Mouse (Mus musculus) embryonic facial prominence, embryonic 14.5 days (tissue): ENCODE data around the gene Dnajc8. TPM values are rescaled to one million over a fixed set of nuclear protein-coding genes. Genes with fewer than 3 reads are reported as not detected.

Experiments used
- ATAC-seq: fragments of 200-750 bp; cut with Nextera tagmentation; 2 replicates; pipeline ENCODE4 v1.8.0; 2017; ENCODE audit warnings: low read depth, moderate number of reproducible peaks, moderate TSS enrichment
- DNase-seq: peaks from one replicate; pipeline ENCODE4 v3.0.0-alpha.2; 2015; ENCODE audit warnings: low spot score
- H3K27ac ChIP-seq: fragments of 300-500 bp; sonication (generic); replicated peaks from 2 replicates; pipeline ENCODE4 v1.5.1; 2014; ENCODE audit warnings: low read depth, mild to moderate bottlenecking, low read length, moderate library complexity
- H3K27me3 ChIP-seq: fragments of 300-500 bp; sonication (generic); replicated peaks from 2 replicates; pipeline ENCODE4 v1.6.1; 2014; ENCODE audit warnings: low read length; ENCODE audit not compliant: control insufficient read depth, insufficient read depth
- H3K36me3 ChIP-seq: fragments of 300-500 bp; sonication (generic); 2 replicates; pipeline ENCODE4 v1.6.1; 2014; ENCODE audit warnings: low read length, mixed read lengths; ENCODE audit not compliant: control insufficient read depth, insufficient read depth
- H3K4me1 ChIP-seq: fragments of 300-500 bp; sonication (generic); 2 replicates; pipeline ENCODE4 v1.6.1; 2014; ENCODE audit warnings: antibody characterized with exemption, low read length; ENCODE audit not compliant: control insufficient read depth, insufficient read depth
- H3K4me2 ChIP-seq: fragments of 300-500 bp; sonication (generic); 2 replicates; pipeline ENCODE4 v1.6.1; 2014; ENCODE audit warnings: low read depth, mild to moderate bottlenecking, low read length, moderate library complexity, mixed read lengths
- H3K4me3 ChIP-seq: fragments of 300-500 bp; sonication (generic); 2 replicates; pipeline ENCODE4 v1.5.1; 2014; ENCODE audit warnings: low read depth, mild to moderate bottlenecking, low read length
- H3K9ac ChIP-seq: fragments of 300-500 bp; sonication (generic); 2 replicates; pipeline ENCODE4 v1.6.1; 2014; ENCODE audit warnings: low read depth, mild to moderate bottlenecking, low read length, moderate library complexity, mixed read lengths
- H3K9me3 ChIP-seq: fragments of 300-500 bp; sonication (generic); 2 replicates; pipeline ENCODE4 v1.6.1; 2016; ENCODE audit warnings: low read length; ENCODE audit not compliant: control insufficient read depth
- WGBS: fragments of 180-500 bp; shearing (Covaris S2); extraction: QIAGEN DNeasy Blood & Tissue Kit; methylation state at CpG from one replicate; pipeline ENCODE4 v1.1.7; 2014; 5-methylcytosine and 5-hydroxymethylcytosine counted together
- polyA plus RNA-seq: library from polyadenylated mRNA; unstranded; fragments of >200 nt; fragmentation: Nextera tagmentation; extraction: Ambion mirVana; gene quantifications from 2 replicates; pipeline ENCODE4 v1.2.1, GENCODE M21; 2014

Dnajc8 gene
- polyA plus RNA-seq, 1 experiment from 2014 or later, result 133 TPM

DNA sequence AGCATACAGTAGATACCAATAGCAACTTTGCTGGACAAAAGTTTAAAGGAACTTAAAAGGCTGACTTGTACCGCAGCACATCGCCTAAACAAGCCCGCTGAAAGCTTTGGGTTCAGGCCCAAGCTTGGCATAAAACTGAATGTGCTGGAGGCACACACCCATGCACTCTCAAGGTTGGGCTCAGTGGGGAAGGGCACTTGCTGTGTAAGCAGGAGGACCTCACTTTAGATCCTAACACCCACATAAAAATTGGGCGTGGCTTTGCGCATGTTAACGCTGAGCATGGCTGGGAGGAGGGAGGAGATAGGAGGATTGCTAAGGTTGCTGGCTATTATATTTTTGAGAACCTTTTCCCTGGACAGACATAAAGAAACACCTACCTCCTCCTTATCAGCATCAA lies 10.5 kb upstream of the Dnajc8 start:
- peaks cover 7% of the 10 kb centered on the region for H3K4me1 ChIP-seq
- no peaks in the 10 kb centered on the region for H3K27me3 ChIP-seq
- DNase-seq (peak; percentile 56), ATAC-seq (0 out of 2 replicates have a peak, but pooled peaks have one; percentile 34)
- WGBS, result 50% methylated on average over 6 of the region's 6 CpGs
- H3K4me2 ChIP-seq, result no peak overlapping the region
- H3K9me3 ChIP-seq, result no peaks in the 10 kb centered on the region
- no peak overlapping the region for H3K9ac ChIP-seq
- H3K36me3 ChIP-seq, result peaks cover 5% of the 10 kb centered on the region
- H3K27ac ChIP-seq, result peak overlapping the region; percentile 44
- H3K4me3 ChIP-seq, result no peak overlapping the region

DNA sequence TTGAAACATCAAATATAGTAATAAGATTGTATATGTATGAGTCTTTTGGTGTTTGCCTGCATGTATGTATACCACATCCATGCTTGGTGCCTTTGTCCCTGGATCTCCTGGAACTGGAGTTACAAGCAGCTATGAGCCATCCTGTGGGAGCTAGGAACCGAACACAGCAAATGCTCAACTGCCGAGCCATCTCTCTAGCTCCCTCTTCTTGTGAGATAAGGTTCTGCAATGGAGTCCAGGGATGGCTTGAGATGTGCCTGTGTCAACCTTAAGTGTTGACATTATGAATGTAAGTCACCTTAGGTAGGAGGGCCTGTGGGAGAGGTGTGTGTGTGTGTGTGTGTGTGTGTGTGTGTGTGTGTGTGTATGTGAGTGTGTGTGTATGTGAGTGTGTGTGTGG lies 8.7 kb upstream of the Dnajc8 start:
- DNase-seq (no peak), ATAC-seq (no peak)
- H3K9ac ChIP-seq, result no peak overlapping the region
- no peak overlapping the region for H3K27ac ChIP-seq
- H3K4me1 ChIP-seq, result peaks cover 7% of the 10 kb centered on the region
- no peaks in the 10 kb centered on the region for H3K9me3 ChIP-seq
- 45% methylated on average over 2 of the region's 2 CpGs for WGBS
- H3K4me3 ChIP-seq, result no peak overlapping the region
- H3K27me3 ChIP-seq, result no peaks in the 10 kb centered on the region
- H3K36me3 ChIP-seq, result peaks cover 22% of the 10 kb centered on the region
- no peak overlapping the region for H3K4me2 ChIP-seq

DNA sequence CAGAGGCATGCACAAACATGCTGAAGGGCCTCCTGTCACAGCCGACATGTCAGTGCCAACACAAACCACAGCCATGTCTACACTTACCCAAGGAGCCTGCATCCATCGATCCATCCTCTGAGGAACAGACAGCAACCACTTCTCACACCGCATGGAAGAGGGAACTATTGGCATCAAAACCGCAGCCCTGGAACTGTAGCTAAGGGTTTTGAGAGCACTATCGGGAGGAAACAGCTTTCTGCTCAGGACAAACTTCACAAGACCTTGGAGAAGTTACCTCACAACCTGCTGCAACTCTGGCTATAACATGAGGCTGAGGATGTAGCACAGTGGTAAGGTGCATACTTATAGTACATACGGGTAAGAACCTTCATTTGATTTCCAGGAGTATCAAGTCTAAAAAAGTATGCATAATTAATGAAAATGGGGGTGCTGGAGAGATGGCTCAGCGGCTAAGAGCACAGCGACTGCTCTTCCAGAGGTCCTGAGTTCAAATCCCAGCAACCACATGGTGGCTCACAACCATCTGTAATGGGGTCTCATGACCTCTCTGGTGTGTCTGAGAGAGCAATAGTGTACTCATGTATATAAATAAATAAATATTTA lies 7.3 kb upstream of the Dnajc8 start:
- 86% methylated on average over 8 of the region's 8 CpGs for WGBS
- no peak for ATAC-seq
- H3K4me2 ChIP-seq, result no peak overlapping the region

DNA sequence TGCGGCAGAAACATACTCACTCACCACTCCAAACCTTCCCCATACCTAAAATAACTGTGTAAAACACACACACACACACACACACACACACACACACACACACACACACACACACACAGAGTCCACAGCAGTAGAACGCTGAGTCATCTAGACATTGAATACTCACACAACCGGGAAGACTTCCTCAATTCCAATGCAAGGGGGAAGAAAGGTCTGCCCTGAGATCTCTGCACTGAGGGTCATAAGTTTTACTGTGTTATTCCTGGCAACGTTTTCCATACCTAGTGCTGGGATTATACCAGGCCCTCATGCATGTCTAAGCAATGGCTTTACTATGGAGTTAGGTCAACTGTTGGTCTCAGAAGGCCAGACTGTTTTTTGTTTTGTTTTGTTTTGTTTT lies 6.0 kb upstream of the Dnajc8 start:
- no peak for DNase-seq
- H3K4me2 ChIP-seq, result no peak overlapping the region
- peaks cover 11% of the 10 kb centered on the region for H3K4me1 ChIP-seq
- no peaks in the 10 kb centered on the region for H3K9me3 ChIP-seq
- H3K27ac ChIP-seq, result no peak overlapping the region
- H3K4me3 ChIP-seq, result no peak overlapping the region
- WGBS, result 83% methylated on average over 4 of the region's 4 CpGs
- no peaks in the 10 kb centered on the region for H3K27me3 ChIP-seq
- no peak for ATAC-seq
- H3K9ac ChIP-seq, result no peak overlapping the region
- peaks cover 24% of the 10 kb centered on the region for H3K36me3 ChIP-seq

More for the DNA sequence above, 7.3 kb upstream of the Dnajc8 start:
- H3K9ac ChIP-seq, result no peak overlapping the region
- no peaks in the 10 kb centered on the region for H3K27me3 ChIP-seq
- H3K4me1 ChIP-seq, result peaks cover 12% of the 10 kb centered on the region
- H3K36me3 ChIP-seq, result peaks cover 24% of the 10 kb centered on the region
- no peaks in the 10 kb centered on the region for H3K9me3 ChIP-seq
- no peak overlapping the region for H3K27ac ChIP-seq
- DNase-seq, result peak; percentile 23
- H3K4me3 ChIP-seq, result no peak overlapping the region

DNA sequence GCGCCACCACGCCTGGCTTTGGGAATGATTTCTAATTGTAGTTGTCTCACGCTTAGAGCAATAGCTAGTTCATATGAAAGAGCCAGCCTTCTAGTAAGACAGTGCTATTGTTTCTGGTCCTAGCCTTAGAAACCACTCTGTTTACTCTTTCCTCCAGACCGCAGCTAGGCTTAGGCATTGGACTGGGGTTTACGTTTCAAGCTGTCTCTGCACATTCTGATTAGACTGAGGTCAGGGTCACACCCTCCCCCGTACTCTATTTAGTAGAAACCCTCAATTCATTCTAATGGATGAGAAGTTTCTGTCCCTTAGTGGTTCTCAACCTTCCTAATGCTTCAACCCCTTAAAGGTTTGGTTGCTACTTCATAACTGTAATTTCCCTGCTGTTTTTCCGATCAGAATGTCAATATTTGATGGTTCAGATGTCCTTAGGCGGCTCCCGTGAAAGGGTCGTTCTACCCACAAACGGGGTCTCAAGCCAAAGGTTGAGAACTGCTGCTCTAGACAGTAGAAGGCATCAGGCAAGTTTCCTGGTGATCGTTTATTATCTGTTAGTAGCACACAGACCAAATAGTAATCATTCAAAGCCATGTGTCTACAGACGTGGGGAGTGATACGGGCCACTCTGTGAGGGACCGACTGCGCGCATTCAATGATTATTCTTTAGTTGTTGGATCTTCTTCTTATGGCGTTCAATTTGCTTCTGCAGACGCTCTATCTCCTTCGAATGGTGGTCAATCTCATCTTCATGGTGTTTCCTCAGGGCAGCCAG lies 5.1 kb upstream of the Dnajc8 start:
- Histone ChIP-seq H3K4me1 (peaks cover 7% of the 10 kb centered on the region; the same call in 1 of the 2 replicates), H3K4me2 (no peak overlapping the region), H3K4me3 (no peak overlapping the region), H3K36me3 (peaks cover 24% of the 10 kb centered on the region), H3K27me3 (no peaks in the 10 kb centered on the region), H3K27ac (no peak overlapping the region), H3K9me3 (no peaks in the 10 kb centered on the region), H3K9ac (no peak overlapping the region)
- 94% methylated on average over 20 of the region's 20 CpGs for WGBS
- no peak for ATAC-seq
- DNase-seq, result no peak

DNA sequence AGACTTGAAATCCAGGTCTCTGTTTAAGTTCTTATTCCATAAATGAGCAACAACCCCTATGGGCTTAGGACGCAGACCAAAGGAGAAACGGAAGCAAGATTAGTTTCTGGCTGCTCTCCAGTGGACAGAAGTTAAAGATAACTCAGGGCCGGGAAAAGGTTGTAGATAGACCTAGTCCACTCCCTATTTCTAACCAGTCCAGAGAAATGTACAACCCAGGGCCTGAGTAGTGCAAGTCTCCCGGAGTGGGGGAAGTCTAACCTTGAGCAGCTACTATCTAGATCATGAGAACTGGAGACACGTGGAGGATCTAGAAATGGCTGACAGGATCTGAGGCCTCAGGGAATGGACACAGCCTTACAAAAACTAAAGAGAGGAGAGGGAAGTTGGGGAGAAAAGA lies 2.9 kb upstream of the Dnajc8 start:
- Histone ChIP-seq H3K27me3 (no peaks in the 10 kb centered on the region), H3K4me2 (peak overlapping the region; percentile 92), H3K4me1 (peaks cover 14% of the 10 kb centered on the region), H3K9ac (peak overlapping the region; percentile 89), H3K27ac (peak overlapping the region; percentile 94), H3K4me3 (peak overlapping the region; percentile 70), H3K36me3 (peaks cover 24% of the 10 kb centered on the region), H3K9me3 (no peaks in the 10 kb centered on the region)
- DNase-seq, result peak; percentile 25
- ATAC-seq, result peak; percentile 19; the same call in 1 of the 2 replicates
- WGBS, result 15% methylated on average over 5 of the region's 5 CpGs

DNA sequence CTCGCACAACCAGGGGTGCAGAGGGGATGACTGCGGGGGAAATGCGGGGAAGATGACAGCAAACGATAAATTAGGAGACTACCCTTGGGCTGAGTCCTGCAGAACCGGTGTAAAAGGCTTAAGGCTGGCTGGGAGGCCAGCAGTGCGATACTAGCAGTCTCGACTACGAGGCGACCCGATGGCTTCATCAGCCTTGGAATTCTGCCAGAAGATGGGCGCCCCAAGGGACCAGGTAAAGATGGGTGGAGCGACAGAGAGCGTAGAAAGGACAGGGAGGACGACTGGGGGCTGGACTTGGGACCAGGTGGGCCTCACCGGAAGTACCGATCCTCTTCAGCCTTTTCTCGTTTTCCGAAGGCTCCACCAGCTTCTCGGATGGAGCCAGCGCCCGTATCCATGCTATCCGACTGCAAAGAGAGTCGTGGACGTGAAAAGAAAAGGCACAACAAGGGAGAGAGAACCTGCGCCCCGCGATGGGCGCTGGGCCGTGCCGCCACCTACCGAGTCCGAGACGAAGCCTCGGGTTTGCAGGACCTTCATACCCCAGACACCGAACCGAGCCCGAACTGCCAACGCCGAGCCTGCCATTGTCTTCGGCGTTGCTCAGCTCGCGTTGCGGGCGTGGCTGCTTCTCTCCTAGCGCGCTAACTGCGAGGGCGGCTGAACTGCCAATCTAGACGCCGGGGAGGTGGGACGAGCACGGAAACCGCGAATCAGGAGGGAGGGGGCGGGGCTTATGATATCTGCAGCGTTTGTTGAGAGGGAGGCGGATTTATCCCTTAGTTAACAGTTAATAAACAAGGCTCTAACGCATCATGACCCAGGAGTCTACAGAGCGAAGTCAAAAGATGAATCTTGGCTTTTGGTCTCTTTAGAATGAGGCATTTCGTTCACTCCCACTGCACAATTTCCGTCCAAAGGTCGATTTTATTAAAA lies 2.1 kb upstream of the Dnajc8 start, which contains the start of gene Atpif1:
Gene Atpif1, minus strand, starts transcription at position 679 of the 936 bp plus-strand sequence.
- WGBS, result 0% methylated on average over 63 of the region's 63 CpGs

DNA sequence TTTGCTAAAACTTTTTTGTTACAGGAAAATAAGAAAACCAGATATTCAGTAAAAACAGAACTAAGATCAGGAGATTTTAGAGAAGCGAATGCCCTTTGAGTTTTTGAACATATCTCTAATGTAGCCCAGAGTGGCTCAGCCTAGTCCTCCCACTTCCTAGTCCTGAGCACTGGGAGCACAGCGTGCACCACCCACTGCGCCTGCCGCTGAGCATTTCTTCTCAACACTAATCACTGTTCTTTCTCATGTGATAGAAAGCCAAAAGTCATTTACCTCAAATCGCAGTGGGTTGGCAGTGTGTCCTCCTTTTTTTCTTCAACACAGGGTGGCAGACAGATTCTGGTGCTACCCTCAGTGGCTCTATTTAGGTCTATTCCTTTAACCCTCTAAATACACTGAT lies 4.1 kb downstream of the Dnajc8 start:
- H3K4me1 ChIP-seq, result peaks cover 10% of the 10 kb centered on the region
- no peaks in the 10 kb centered on the region for H3K9me3 ChIP-seq
- no peak overlapping the region for H3K9ac ChIP-seq
- H3K4me3 ChIP-seq, result no peak overlapping the region
- H3K27ac ChIP-seq, result no peak overlapping the region
- peaks cover 61% of the 10 kb centered on the region for H3K36me3 ChIP-seq
- 96% methylated on average over 5 of the region's 5 CpGs for WGBS
- no peak for ATAC-seq
- no peak overlapping the region for H3K4me2 ChIP-seq
- no peaks in the 10 kb centered on the region for H3K27me3 ChIP-seq
- no peak for DNase-seq

More for the DNA sequence above, 2.1 kb upstream of the Dnajc8 start, which contains the start of gene Atpif1:
- Histone ChIP-seq H3K36me3 (peaks cover 32% of the 10 kb centered on the region), H3K4me1 (peaks cover 14% of the 10 kb centered on the region), H3K4me3 (peak within 1 kb of the TSS; percentile 70), H3K27ac (peak within 1 kb of the TSS; percentile 94), H3K9me3 (no peaks in the 10 kb centered on the region), H3K27me3 (no peaks in the 10 kb centered on the region), H3K4me2 (peak within 1 kb of the TSS; percentile 92), H3K9ac (peak within 1 kb of the TSS; percentile 89)
- DNase-seq, result peak; percentile 98
- peak; percentile 89 for ATAC-seq
